Mouse (Mus musculus): ENCODE data around the gene Galnt6.

DNA sequence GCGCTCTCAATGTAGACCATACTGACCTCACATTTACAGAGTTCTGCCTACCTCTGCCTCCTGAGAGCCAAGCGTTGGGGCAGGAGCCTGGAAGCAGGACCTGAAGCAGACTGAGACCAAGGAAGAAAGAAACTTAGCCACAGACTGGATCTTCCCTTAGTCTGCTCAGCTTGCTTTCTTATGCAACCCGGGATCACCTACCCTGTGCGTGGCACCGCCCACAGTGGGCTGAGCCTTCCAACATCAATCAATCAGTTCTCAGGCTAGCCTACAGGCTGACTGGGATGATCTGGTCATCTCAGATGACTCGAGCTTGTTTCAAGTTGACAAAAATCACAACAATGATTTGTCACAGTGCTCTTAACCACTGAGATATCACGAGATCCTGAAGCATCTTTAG lies 24.9 kb upstream of the Galnt6 start:
- TF ChIP-seq GATA1 (IDR thresholded peaks at IDR 0.05; ENCODE audit: low read length) (no peak), TAL1 (IDR thresholded peaks at IDR 0.05; ENCODE audit: low read length) (no peak)

Measured in erythroblast, embryonic 14.5 days (primary cell).